Mouse (Mus musculus) heart, embryonic 10.5 days (tissue): ENCODE measurements at regions not wholly inside any gene's neighbourhood (a gene's known extent, or its start where the extent isn't known, plus 50 kb on each side); places are given as distances from the start of the nearest gene placed in this dataset.
A peak's percentile ranks its signal among the peaks of the same experiment; 100 is the strongest.

ENCODE experiments used
- DNase-seq: peaks from one replicate; pipeline ENCODE4 v3.0.0-alpha.2; 2017; ENCODE audit warnings: low spot score
- H3K27ac ChIP-seq: fragments of 300-500 bp; sonication (generic); 2 replicates; pipeline ENCODE4 v1.5.1; 2016; ENCODE audit warnings: mild to moderate bottlenecking
- H3K27me3 ChIP-seq: fragments of 300-500 bp; sonication (generic); 2 replicates; pipeline ENCODE4 v1.6.1; 2016; ENCODE audit warnings: mild to moderate bottlenecking; ENCODE audit not compliant: poor library complexity, insufficient read depth, severe bottlenecking
- H3K36me3 ChIP-seq: fragments of 300-500 bp; sonication (generic); 2 replicates; pipeline ENCODE4 v1.6.1; 2016; ENCODE audit warnings: mild to moderate bottlenecking, moderate library complexity
- H3K4me1 ChIP-seq: fragments of 300-500 bp; sonication (generic); 2 replicates; pipeline ENCODE4 v1.6.1; 2016; ENCODE audit warnings: mild to moderate bottlenecking
- H3K4me3 ChIP-seq: fragments of 300-500 bp; sonication (generic); 2 replicates; pipeline ENCODE4 v1.5.1; 2016; ENCODE audit warnings: mild to moderate bottlenecking, moderate library complexity
- H3K9me3 ChIP-seq: fragments of 300-500 bp; sonication (generic); 2 replicates; pipeline ENCODE4 v1.6.1; 2016; ENCODE audit warnings: mild to moderate bottlenecking, moderate library complexity
- WGBS: fragments of 180-500 bp; shearing (Covaris S2); methylation state at CpG from one replicate; pipeline ENCODE4 v1.1.7; 2016; 5-methylcytosine and 5-hydroxymethylcytosine counted together

GRCm38 (mm10) chr8:88931050-88931449, 112.9 kb downstream of the Sall1 start:
- no peak for DNase-seq
- Histone ChIP-seq H3K9me3 (no peaks in the 10 kb centered on the region), H3K4me3 (no peak overlapping the region), H3K4me1 (peaks cover 34% of the 10 kb centered on the region), H3K27me3 (peaks cover 17% of the 10 kb centered on the region; the same call in 1 of the 2 replicates), H3K36me3 (no peaks in the 10 kb centered on the region), H3K27ac (no peak overlapping the region)
- WGBS: 70% methylated on average over 5 of the region's 5 CpGs

GRCm38 (mm10) chr8:88930370-88930769, 113.6 kb downstream of the Sall1 start:
- no peak overlapping the region for H3K4me3 ChIP-seq
- H3K27ac ChIP-seq: peak overlapping the region; percentile 31; the same call in 1 of the 2 replicates
- peaks cover 17% of the 10 kb centered on the region; the same call in 1 of the 2 replicates for H3K27me3 ChIP-seq
- no peaks in the 10 kb centered on the region for H3K36me3 ChIP-seq
- peak; percentile 82 for DNase-seq
- H3K4me1 ChIP-seq: peaks cover 37% of the 10 kb centered on the region
- H3K9me3 ChIP-seq: no peaks in the 10 kb centered on the region
- 2% methylated on average over 2 of the region's 2 CpGs for WGBS

GRCm38 (mm10) chr8:88928675-88929377, 115.1 kb downstream of the Sall1 start:
- Histone ChIP-seq H3K27ac (0 out of 2 replicates have a peak overlapping the region, but pooled peaks have one; percentile 29), H3K4me3 (no peak overlapping the region), H3K4me1 (peaks cover 37% of the 10 kb centered on the region), H3K27me3 (peaks cover 17% of the 10 kb centered on the region; the same call in 1 of the 2 replicates), H3K36me3 (no peaks in the 10 kb centered on the region), H3K9me3 (no peaks in the 10 kb centered on the region)
- WGBS: 50% methylated on average over 7 of the region's 7 CpGs
- no peak for DNase-seq

- peak overlapping the region; percentile 76 for H3K27ac ChIP-seq
Observed at GRCm38 (mm10) chr8:88922840-88923239, 121.1 kb downstream of the Sall1 start.

GRCm38 (mm10) chr8:88921967-88922366, 122.0 kb downstream of the Sall1 start:
- 21% methylated on average over 4 of the region's 4 CpGs for WGBS
- Histone ChIP-seq H3K36me3 (no peaks in the 10 kb centered on the region), H3K27ac (peak overlapping the region; percentile 76; the same call in 1 of the 2 replicates)

More at GRCm38 (mm10) chr8:88922840-88923239, 121.1 kb downstream of the Sall1 start:
- DNase-seq: peak; percentile 83
- H3K9me3 ChIP-seq: no peaks in the 10 kb centered on the region
- H3K4me1 ChIP-seq: peaks cover 20% of the 10 kb centered on the region
- H3K27me3 ChIP-seq: peaks cover 12% of the 10 kb centered on the region; the same call in 1 of the 2 replicates
- no peaks in the 10 kb centered on the region for H3K36me3 ChIP-seq
- 59% methylated on average over 7 of the region's 7 CpGs for WGBS
- no peak overlapping the region for H3K4me3 ChIP-seq

GRCm38 (mm10) chr8:88919282-88919681, 124.7 kb downstream of the Sall1 start:
- no peak for DNase-seq
- no peaks in the 10 kb centered on the region for H3K9me3 ChIP-seq
- H3K27me3 ChIP-seq: peaks cover 38% of the 10 kb centered on the region
- peaks cover 29% of the 10 kb centered on the region for H3K4me1 ChIP-seq
- no peak overlapping the region for H3K4me3 ChIP-seq
- H3K27ac ChIP-seq: no peak overlapping the region
- 84% methylated on average over 4 of the region's 4 CpGs for WGBS
- H3K36me3 ChIP-seq: no peaks in the 10 kb centered on the region

More at GRCm38 (mm10) chr8:88921967-88922366, 122.0 kb downstream of the Sall1 start:
- H3K4me3 ChIP-seq: no peak overlapping the region
- peaks cover 21% of the 10 kb centered on the region; the same call in 1 of the 2 replicates for H3K27me3 ChIP-seq
- H3K4me1 ChIP-seq: peaks cover 20% of the 10 kb centered on the region
- DNase-seq: peak; percentile 90
- H3K9me3 ChIP-seq: no peaks in the 10 kb centered on the region

- Histone ChIP-seq H3K4me3 (no peak overlapping the region), H3K9me3 (no peaks in the 10 kb centered on the region), H3K4me1 (peaks cover 12% of the 10 kb centered on the region), H3K27me3 (peaks cover 63% of the 10 kb centered on the region), H3K36me3 (no peaks in the 10 kb centered on the region), H3K27ac (no peak overlapping the region)
- DNase-seq: no peak
- 34% methylated on average over 4 of the region's 4 CpGs for WGBS
Observed at GRCm38 (mm10) chr8:88916064-88916463, 127.9 kb downstream of the Sall1 start.

GRCm38 (mm10) chr8:88914657-88915056, 129.3 kb downstream of the Sall1 start:
- WGBS: 81% methylated on average over 6 of the region's 6 CpGs
- Histone ChIP-seq H3K27me3 (peaks cover 77% of the 10 kb centered on the region), H3K27ac (no peak overlapping the region), H3K9me3 (no peaks in the 10 kb centered on the region), H3K4me1 (peaks cover 12% of the 10 kb centered on the region), H3K36me3 (no peaks in the 10 kb centered on the region), H3K4me3 (no peak overlapping the region)
- DNase-seq: no peak

- Histone ChIP-seq H3K4me3 (no peak overlapping the region), H3K36me3 (no peaks in the 10 kb centered on the region), H3K4me1 (peaks cover 12% of the 10 kb centered on the region), H3K27me3 (peaks cover 82% of the 10 kb centered on the region), H3K9me3 (no peaks in the 10 kb centered on the region), H3K27ac (no peak overlapping the region)
- 79% methylated on average over 6 of the region's 6 CpGs for WGBS
- DNase-seq: no peak
Observed at GRCm38 (mm10) chr8:88914190-88914589, 129.8 kb downstream of the Sall1 start.

- WGBS: 82% methylated on average over 6 of the region's 6 CpGs
- no peak overlapping the region for H3K4me3 ChIP-seq
- no peaks in the 10 kb centered on the region for H3K9me3 ChIP-seq
- H3K4me1 ChIP-seq: peaks cover 18% of the 10 kb centered on the region
- H3K27ac ChIP-seq: no peak overlapping the region
- DNase-seq: no peak
- H3K36me3 ChIP-seq: no peaks in the 10 kb centered on the region
- H3K27me3 ChIP-seq: peaks cover 84% of the 10 kb centered on the region
Observed at GRCm38 (mm10) chr8:88906244-88906643, 137.7 kb downstream of the Sall1 start.

- no peak for DNase-seq
Observed at GRCm38 (mm10) chr8:88903094-88903493, 140.9 kb downstream of the Sall1 start.

GRCm38 (mm10) chr8:88883751-88884390, 160.1 kb downstream of the Sall1 start:
- DNase-seq: no peak
- no peak overlapping the region for H3K27ac ChIP-seq
- H3K9me3 ChIP-seq: no peaks in the 10 kb centered on the region
- 0 out of 2 replicates have a peak, but pooled peaks cover 5% of the 10 kb centered on the region for H3K27me3 ChIP-seq
- H3K4me1 ChIP-seq: peaks cover 4% of the 10 kb centered on the region; the same call in 1 of the 2 replicates
- H3K36me3 ChIP-seq: no peaks in the 10 kb centered on the region
- no peak overlapping the region for H3K4me3 ChIP-seq
- WGBS: 87% methylated on average over 15 of the region's 15 CpGs

More at GRCm38 (mm10) chr8:88903094-88903493, 140.9 kb downstream of the Sall1 start:
- no peak overlapping the region for H3K27ac ChIP-seq
- H3K4me3 ChIP-seq: no peak overlapping the region
- peaks cover 74% of the 10 kb centered on the region for H3K27me3 ChIP-seq
- WGBS: 87% methylated on average over 12 of the region's 12 CpGs
- no peaks in the 10 kb centered on the region for H3K9me3 ChIP-seq
- H3K36me3 ChIP-seq: no peaks in the 10 kb centered on the region
- peaks cover 18% of the 10 kb centered on the region for H3K4me1 ChIP-seq

GRCm38 (mm10) chr8:88879857-88880256, 164.1 kb downstream of the Sall1 start:
- Histone ChIP-seq H3K27ac (peak overlapping the region; percentile 19; the same call in 1 of the 2 replicates), H3K4me1 (peaks cover 3% of the 10 kb centered on the region; the same call in 1 of the 2 replicates), H3K27me3 (no peaks in the 10 kb centered on the region; the same call in 1 of the 2 replicates), H3K9me3 (no peaks in the 10 kb centered on the region), H3K4me3 (no peak overlapping the region), H3K36me3 (no peaks in the 10 kb centered on the region)
- DNase-seq: peak; percentile 79
- 31% methylated on average over 7 of the region's 7 CpGs for WGBS
